Mouse (Mus musculus) layer of hippocampus, adult 18-20 months (tissue): ENCODE data around the gene 1700017B05Rik. TPM values are rescaled to one million over a fixed set of nuclear protein-coding genes. Genes with fewer than 3 reads are reported as not detected.
"Not testable (repeated sequence)": the region's sequence is repeated elsewhere in the genome, so short reads cannot be mapped to it uniquely, and the experiment has no call there.

Experiments
- DNase-seq, 2 experiments: peaks; one replicate each; pipeline ENCODE4 v3.0.0; 2022; ENCODE audit warnings: low spot score in 2 of 2
- long read RNA-seq: library from polyadenylated mRNA; stranded (forward); transcript quantifications from one replicate; pipeline ENCODE4 v2.0.0, GENCODE M21; 2021
- total RNA-seq, 2 experiments: library from RNA; stranded (reverse); gene quantifications; 2 replicates each; pipeline ENCODE4 v1.2.3; 2021

The 1700017B05Rik gene
- 10 to 100 TPM; 30.6 to 32.1 TPM for total RNA-seq
- long read RNA-seq, full-length matches to known transcripts = 22 of 37 reads
- long read RNA-seq, partial matches to known transcripts = 12 of 37 reads
- long read RNA-seq, other reads (novel, unspliced or antisense) = 3 of 37 reads

DNA sequence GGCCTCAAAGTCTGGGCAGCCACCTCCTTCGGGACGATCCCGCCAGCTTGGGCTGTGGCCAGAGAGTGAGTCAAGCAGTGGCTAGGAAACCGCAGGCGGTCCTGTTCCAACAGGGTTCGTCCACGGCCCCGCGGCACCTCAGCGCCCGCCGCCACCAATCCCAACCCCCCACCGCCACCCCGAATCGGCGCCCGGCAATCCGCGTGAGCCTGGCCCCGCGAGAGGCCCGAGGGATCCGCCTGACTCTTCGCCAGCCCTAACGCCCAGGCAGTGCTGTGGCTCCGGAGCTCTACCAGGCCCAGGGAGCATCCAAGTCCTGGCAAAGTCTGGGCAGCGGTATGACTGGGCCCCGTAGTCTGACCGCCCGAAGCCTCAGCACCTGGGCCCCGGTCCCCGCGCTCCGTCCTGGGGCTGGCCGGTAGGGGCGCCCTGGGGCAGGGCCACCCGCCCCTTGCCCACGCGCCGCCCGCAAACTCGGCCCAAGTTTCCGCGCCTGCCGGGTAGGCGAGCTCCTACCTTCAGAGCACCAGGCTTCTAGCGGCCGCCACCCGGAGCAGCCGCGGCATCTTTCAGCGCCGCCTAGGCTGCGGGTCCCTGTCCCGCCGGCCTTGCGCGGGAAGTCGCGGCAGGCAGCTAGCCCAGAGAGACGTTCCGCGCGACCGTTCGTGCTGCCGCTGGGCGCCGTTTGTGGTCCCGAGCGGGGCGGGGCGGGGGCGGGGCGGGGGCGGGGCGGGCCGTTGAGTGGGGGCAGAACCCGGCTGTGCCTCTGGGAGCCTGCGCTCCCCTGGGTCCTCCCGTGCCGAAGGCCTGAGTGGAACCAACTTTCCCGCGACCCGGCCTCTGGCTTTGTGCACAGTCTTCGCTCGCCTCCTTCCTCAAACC lies at the start of gene 1700017B05Rik:
TSS of gene 1700017B05Rik (minus strand) at position 700 of the 882 bp plus-strand sequence.
- peak in 1 of 2 experiments; percentile 66 for DNase-seq

- no peak for DNase-seq
Observed at GRCm38 (mm10) chr9:57310895-57311294, 48.5 kb upstream of the 1700017B05Rik start.

DNA sequence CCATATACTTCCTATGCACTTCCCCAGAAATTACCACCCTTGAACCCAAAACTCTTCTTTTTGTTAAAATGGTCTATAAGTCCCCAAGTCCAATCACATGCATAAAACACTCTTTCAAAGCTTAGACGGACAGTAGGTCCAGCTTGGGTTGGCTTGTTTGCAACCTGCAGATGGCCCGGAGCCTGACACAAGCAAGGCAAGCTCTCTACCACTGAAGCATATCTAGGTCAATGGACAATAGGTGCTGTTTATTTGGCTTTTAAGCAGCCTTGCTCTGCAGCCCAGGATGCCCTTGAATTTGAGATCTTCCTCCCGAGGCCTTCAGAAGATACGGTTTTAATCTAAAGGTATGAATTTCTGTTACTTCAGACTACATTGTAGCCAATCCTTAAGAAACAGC lies 46.9 kb upstream of the 1700017B05Rik start:
- no peak for DNase-seq

- no peak for DNase-seq
Observed at GRCm38 (mm10) chr9:57307456-57307855, 45.0 kb upstream of the 1700017B05Rik start.

DNA sequence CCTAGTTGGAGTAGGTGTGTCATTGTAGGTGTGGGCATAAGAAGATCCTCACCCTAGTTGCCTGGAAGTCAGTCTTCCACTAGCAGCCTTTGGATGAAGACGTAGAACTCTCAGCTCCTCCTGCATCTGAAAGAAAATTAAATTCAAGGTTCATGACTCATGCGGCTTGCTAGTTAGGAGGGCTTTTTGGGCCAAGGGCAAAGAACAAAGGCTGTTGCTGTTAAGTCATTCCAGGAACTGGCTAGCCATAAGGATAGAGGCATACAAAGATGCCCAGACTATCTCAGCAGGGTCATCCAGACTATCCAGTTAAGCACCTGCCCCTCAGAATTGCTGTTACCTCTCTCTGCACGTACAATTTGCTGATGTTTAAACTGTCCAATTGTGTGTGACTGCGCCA lies 42.3 kb upstream of the 1700017B05Rik start:
- DNase-seq = not testable (repeated sequence)

DNA sequence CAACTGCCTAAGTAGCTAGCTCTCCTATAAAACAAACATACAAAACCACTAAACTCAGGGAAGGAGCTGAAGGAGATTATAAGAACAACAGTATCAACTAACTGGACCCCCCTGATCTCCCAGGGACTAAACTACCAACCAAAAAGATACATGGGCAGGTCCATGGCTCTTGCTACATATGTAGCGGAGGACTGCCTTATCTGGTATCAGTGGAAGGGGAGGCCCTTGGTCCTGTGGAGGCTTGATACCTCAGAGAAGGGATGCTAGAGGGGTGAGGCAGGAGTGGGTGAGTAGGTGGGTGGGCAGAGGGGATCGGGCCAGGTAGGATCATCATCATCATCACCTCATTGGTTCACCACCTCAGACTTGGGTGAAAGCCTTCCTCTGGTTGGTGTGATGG lies 41.8 kb upstream of the 1700017B05Rik start:
- no peak for DNase-seq

GRCm38 (mm10) chr9:57303356-57303755 lies 40.9 kb upstream of the 1700017B05Rik start:
- no peak for DNase-seq

GRCm38 (mm10) chr9:57300825-57301224 lies 38.4 kb upstream of the 1700017B05Rik start:
- DNase-seq = no peak

- no peak for DNase-seq
Observed at GRCm38 (mm10) chr9:57299790-57300477, 37.5 kb upstream of the 1700017B05Rik start.

DNA sequence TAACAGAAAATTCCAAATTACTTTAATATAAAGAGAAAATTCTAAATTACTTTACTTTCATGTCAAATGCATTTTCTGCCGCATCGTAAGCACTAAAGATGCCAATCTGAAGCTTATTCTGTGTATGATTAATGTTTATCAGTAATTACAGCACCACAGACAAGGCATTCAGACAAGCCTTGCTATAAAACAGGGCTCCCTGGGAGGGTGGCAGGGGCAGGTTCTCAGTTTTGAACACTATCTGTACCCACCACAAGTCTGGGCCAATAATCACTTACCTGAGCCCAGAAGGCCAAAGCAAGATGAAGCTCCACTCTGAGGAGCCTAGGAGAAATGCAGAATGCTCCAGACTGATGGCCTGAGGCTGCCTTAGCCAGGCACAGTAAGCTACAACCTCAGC lies 35.5 kb upstream of the 1700017B05Rik start:
- DNase-seq = no peak

DNA sequence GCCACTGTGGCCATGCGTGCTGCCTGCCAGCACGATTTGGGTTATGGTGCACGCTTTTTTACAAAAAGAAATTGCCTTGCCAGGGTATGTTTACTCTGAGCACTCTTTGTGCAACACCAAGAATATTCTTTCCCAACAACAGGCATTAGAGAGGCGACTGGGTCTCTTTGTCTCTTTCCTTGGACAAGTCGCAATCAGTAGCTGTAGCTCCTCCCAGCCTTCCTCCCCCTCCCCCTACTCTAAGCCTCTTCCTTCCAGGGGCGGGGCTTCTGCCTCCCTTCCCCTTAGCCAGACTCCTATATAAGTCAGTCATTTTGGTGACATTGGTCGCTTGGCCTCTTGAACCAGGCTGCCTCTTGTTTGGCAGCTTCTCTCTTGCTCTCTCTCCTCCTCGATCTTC lies 33.9 kb upstream of the 1700017B05Rik start:
- no peak for DNase-seq

- no peak for DNase-seq
Observed at GRCm38 (mm10) chr9:57295666-57296065, 33.3 kb upstream of the 1700017B05Rik start.

- DNase-seq = no peak
Observed at GRCm38 (mm10) chr9:57294905-57295304, 32.5 kb upstream of the 1700017B05Rik start.

GRCm38 (mm10) chr9:57287183-57287582 lies 24.8 kb upstream of the 1700017B05Rik start:
- no peak for DNase-seq

DNA sequence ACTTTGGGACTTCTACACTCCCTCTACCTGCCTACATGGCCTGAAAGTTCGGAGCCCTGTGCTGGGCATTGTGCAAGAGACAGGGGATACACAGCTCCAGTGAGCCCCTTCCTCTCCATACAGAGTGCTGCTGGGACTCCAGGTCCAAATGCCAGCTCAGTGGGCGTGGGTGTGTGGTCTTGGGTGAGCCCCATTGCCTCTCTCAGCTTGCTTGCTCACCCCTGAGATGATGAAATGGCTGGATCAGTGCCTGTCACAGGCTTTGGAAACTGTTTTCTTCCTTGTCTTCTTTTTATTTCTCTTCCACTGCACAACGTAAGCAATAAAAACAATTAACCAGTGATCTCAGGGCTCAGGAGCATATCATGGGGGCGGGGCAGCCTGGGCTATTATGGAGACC lies 20.9 kb upstream of the 1700017B05Rik start:
- DNase-seq = no peak

DNA sequence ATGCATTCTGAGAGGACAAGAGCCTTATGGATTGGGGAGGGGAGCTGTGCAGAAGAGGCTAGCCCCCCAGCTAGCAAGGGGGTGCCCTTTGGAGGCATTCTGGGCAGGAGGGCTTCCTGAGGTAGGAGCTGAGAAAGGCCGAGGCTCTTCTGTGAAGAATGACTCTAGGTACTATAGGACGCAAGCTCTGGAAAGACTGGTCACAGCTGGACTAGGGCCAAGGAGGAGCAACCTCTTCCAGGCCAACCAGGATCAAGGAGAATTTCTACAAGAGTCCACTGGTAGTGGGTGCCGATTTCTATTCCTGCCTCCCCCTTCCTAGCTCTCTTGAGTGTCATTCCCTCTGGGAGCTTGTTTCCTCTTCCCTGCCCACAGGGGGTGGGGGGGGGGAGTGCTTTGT lies 20.3 kb upstream of the 1700017B05Rik start:
- DNase-seq = no peak

- DNase-seq = no peak
Observed at GRCm38 (mm10) chr9:57281549-57281948, 19.1 kb upstream of the 1700017B05Rik start.

GRCm38 (mm10) chr9:57279441-57279840 lies 17.0 kb upstream of the 1700017B05Rik start:
- DNase-seq = no peak

DNA sequence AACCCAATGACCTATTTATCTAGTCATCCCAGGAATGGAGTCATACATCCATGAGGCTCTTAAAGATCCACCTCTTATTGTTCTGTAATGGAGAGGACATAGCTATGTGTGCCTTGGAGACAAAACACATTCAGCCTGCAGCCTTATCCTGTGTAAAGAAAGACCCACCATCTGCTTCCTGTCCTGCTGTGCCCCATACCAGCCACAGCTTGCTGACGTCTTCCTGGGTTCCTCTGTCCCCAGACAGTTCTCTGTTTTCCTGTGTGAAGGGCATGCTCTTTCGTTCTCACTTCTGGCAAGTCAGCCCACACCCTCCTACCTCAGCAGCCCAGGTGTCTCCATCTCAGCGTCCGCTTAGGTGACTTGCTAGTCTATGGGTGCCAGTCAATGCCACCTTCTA lies 15.9 kb upstream of the 1700017B05Rik start:
- DNase-seq = no peak

DNA sequence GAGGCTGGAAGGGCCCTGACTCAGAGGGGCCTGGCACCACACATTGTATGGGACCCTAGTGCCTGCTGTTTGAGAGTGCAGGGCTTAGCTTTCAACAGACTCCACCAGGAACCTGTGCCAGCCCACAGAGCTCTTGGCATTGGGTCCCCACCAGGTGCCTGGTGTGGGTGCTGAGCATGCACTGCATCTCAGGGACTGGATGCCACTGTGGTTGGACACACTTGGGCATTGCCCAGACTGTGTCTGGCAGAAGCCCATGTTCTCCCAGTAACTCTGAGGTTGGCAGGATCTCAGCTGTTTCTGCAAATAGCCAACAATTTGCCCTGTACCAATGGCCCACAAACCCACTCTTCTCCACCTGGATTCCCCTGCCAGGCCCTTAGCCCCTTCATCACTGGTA lies 13.9 kb upstream of the 1700017B05Rik start:
- peak in 1 of 2 experiments; percentile 55 for DNase-seq

DNA sequence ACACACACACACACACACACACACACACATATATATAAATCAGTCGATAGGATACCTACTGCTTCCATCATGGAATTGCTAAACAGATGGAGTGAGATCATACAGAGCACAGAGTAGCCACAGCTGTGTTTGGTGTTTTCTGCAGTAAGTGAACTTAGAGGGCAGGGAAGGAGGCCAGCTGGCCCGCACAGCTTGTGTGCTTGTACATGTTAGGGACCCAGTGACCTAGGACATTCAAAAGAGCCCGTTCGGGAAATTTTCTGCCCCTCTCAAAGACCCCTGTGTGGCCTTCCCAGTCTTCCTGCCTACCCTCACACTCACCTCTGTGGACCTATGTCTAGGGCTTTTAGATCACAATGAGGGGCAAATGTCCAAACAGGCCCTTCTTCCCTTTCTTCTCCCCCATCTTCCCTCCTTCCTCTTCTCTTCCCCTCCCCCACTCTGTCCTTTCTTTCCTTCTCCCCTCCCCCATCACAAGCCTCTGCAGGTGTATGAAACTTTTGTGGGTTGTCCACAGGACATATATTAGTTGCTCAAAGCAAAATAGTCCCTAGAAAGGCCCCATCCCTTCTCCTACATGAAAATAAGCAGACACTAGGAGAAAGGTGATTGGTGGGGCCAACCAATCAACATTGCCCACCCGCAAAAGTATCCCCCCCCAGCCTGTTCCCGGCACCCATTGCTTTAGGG lies 11.5 kb upstream of the 1700017B05Rik start:
- no peak for DNase-seq
